Mouse (Mus musculus): Measurements from ENCODE around the gene Cxcl3. TPM values are rescaled to one million over a fixed set of nuclear protein-coding genes. Genes with fewer than 3 reads are reported as not detected.

The Cxcl3 gene
- polyA plus RNA-seq (2011; ENCODE audit: insufficient read depth, insufficient read length, low replicate concordance, missing spikeins) = not detected in 2 replicates

- Histone ChIP-seq H3K4me3 (replicated peaks; ENCODE audit: control insufficient read depth, low read depth, low read length) (peak within 1 kb of the TSS; percentile 20), H3K27ac (ENCODE audit: control insufficient read depth, insufficient read depth, low read depth, low read length, poor library complexity) (no peak within 1 kb of the TSS), H3K4me1 (ENCODE audit: control insufficient read depth, insufficient read depth, low read length) (no peaks in the 10 kb centered on the region; the same call in none of the 2 replicates)
- TF ChIP-seq POLR2A (IDR thresholded peaks at IDR 0.05; ENCODE audit: borderline replicate concordance, control insufficient read depth, low read depth, low read length) (no peak), CTCF (IDR thresholded peaks at IDR 0.05; ENCODE audit: control insufficient read depth, insufficient read depth, low read length) (no peak)
- WGBS = 27% methylated on average over 26 of the region's 26 CpGs
Measured at GRCm38 (mm10) chr5:90785659-90786588, at the start of gene Cxcl3. Cxcl3 (plus strand) TSS chr5:90786103.

DNA sequence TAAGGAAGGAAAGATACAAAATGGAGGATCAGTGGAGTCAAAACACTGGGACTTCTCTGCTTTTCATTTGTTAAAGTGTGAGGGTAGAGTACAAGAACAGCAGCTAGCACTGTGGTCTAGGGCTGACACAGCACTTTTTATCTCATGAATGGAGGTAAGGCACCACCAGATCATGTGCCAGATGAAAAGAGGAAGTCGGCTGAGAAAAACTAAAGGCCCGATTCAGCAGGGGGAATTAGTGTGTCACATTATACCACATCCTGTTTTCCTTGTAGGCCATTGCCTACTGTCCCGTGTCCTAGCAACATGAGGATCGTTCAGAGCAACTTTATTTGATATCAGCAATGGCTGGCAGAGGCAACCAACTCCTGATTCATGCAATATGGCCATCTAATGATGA, 43.9 kb upstream of the Cxcl3 start:
- WGBS = 1% methylated on average over 4 of the region's 4 CpGs

DNA sequence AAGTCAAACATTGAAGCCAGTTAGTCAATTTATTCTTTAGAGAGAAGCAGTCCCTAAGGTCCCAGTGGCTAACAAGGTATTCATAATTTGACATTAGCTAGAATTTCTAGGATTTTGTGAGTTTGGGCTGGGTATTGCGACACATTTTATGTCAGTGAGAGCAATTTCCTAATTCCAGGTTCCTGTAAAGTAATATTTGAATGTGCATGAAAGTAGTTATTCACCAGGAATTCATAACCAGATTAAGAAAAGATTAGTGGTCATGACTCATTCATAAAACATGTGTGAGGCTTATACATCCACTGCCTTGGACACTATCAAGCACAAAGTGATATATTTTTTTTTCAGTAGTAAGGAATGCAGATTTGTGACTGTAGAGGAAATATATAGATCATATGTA, 32.0 kb upstream of the Cxcl3 start:
- Histone ChIP-seq H3K4me1 (ENCODE audit: control insufficient read depth, insufficient read depth, low read length) (no peaks in the 10 kb centered on the region), H3K4me3 (replicated peaks; ENCODE audit: control insufficient read depth, low read depth, low read length) (no peak overlapping the region), H3K27ac (ENCODE audit: control insufficient read depth, insufficient read depth, low read depth, low read length, poor library complexity) (no peak overlapping the region)
- 84% methylated on average over 1 of the region's 1 CpGs for WGBS
- no peak for TF ChIP-seq CTCF (IDR thresholded peaks at IDR 0.05; ENCODE audit: control insufficient read depth, insufficient read depth, low read length)
- no peak for TF ChIP-seq POLR2A (IDR thresholded peaks at IDR 0.05; ENCODE audit: borderline replicate concordance, control insufficient read depth, low read depth, low read length)

More for the DNA sequence above, 43.9 kb upstream of the Cxcl3 start:
- H3K27ac ChIP-seq (ENCODE audit: control insufficient read depth, insufficient read depth, low read depth, low read length, poor library complexity) = no peak overlapping the region
- no peak for TF ChIP-seq POLR2A (IDR thresholded peaks at IDR 0.05; ENCODE audit: borderline replicate concordance, control insufficient read depth, low read depth, low read length)
- no peak for TF ChIP-seq CTCF (IDR thresholded peaks at IDR 0.05; ENCODE audit: control insufficient read depth, insufficient read depth, low read length)
- H3K4me1 ChIP-seq (ENCODE audit: control insufficient read depth, insufficient read depth, low read length) = no peaks in the 10 kb centered on the region
- H3K4me3 ChIP-seq (replicated peaks; ENCODE audit: control insufficient read depth, low read depth, low read length) = no peak overlapping the region

DNA sequence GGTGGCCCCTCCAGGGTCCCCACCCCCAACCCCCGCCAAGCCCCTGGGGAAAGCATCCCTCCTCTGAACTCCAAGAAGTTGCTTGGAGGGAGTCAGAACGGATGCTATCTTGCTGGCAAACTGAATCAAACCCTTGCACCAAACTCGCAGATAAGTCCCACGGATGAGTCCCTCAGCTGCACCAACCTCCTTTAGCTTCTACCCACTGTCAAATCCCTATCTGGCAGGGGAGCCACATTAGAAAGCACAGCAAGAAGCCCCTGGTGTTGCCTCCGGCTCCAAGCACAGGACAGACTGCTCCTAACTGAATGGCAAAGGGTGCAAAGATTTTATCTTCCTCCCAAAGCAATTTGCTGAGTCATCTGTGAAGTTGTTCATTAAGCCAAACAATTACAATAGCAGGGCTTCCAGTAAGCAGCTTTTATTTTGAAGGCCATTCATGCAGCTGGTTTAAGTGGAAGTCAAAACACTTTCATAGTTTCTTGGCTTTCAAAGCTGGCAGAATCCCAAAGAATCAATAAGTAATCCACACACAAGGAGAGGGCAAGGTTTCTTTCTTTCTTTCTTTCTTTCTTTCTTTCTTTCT, 27.8 kb upstream of the Cxcl3 start:
- TF ChIP-seq CTCF (IDR thresholded peaks at IDR 0.05; ENCODE audit: control insufficient read depth, insufficient read depth, low read length) (no peak), POLR2A (IDR thresholded peaks at IDR 0.05; ENCODE audit: borderline replicate concordance, control insufficient read depth, low read depth, low read length) (no peak)
- Histone ChIP-seq H3K27ac (ENCODE audit: control insufficient read depth, insufficient read depth, low read depth, low read length, poor library complexity) (no peak overlapping the region), H3K4me1 (ENCODE audit: control insufficient read depth, insufficient read depth, low read length) (no peaks in the 10 kb centered on the region), H3K4me3 (replicated peaks; ENCODE audit: control insufficient read depth, low read depth, low read length) (no peak overlapping the region)
- WGBS = 36% methylated on average over 5 of the region's 5 CpGs

- TF ChIP-seq POLR2A (IDR thresholded peaks at IDR 0.05; ENCODE audit: borderline replicate concordance, control insufficient read depth, low read depth, low read length) (peak; percentile 23; the same call in 1 of the 2 replicates), CTCF (IDR thresholded peaks at IDR 0.05; ENCODE audit: control insufficient read depth, insufficient read depth, low read length) (no peak)
- no peak within 1 kb of the TSS; the same call in 1 of the 2 replicates for H3K27ac ChIP-seq (ENCODE audit: control insufficient read depth, insufficient read depth, low read depth, low read length, poor library complexity)
- no peaks in the 10 kb centered on the region; the same call in 1 of the 2 replicates for H3K4me1 ChIP-seq (ENCODE audit: control insufficient read depth, insufficient read depth, low read length)
- 15% methylated on average over 32 of the region's 32 CpGs for WGBS
- H3K4me3 ChIP-seq (replicated peaks; ENCODE audit: control insufficient read depth, low read depth, low read length) = no peak within 1 kb of the TSS
Measured at GRCm38 (mm10) chr5:90759077-90760065, 26.5 kb upstream of the Cxcl3 start, which contains the start of gene Cxcl5. Cxcl5 (plus strand) TSS chr5:90759360.

DNA sequence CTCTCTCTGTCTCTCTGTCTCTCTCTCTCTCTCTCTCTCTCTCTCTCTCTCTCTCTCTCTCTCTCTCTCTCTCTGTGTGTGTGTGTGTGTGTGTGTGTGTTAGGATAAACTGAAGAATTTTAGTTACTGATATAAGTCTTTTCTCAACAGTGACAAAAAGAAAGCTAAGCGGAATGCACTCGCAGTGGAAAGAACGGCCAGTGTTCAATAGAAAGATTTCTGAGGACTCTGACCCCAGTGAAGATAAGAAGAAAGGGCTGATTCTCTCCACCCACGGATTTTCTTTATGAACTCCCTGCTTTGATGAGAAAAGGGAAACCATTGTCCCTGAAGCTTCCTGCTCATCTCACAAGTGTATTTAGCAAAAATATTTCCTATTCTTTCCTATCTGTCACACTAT, 25.6 kb upstream of the Cxcl3 start:
- no peaks in the 10 kb centered on the region; the same call in 1 of the 2 replicates for H3K4me1 ChIP-seq (ENCODE audit: control insufficient read depth, insufficient read depth, low read length)
- H3K4me3 ChIP-seq (replicated peaks; ENCODE audit: control insufficient read depth, low read depth, low read length) = no peak overlapping the region
- WGBS = 66% methylated on average over 4 of the region's 4 CpGs
- H3K27ac ChIP-seq (ENCODE audit: control insufficient read depth, insufficient read depth, low read depth, low read length, poor library complexity) = no peak overlapping the region
- TF ChIP-seq CTCF (IDR thresholded peaks at IDR 0.05; ENCODE audit: control insufficient read depth, insufficient read depth, low read length) (no peak), POLR2A (IDR thresholded peaks at IDR 0.05; ENCODE audit: borderline replicate concordance, control insufficient read depth, low read depth, low read length) (no peak)

- TF ChIP-seq CTCF (IDR thresholded peaks at IDR 0.05; ENCODE audit: control insufficient read depth, insufficient read depth, low read length) (no peak), POLR2A (IDR thresholded peaks at IDR 0.05; ENCODE audit: borderline replicate concordance, control insufficient read depth, low read depth, low read length) (no peak)
- no peaks in the 10 kb centered on the region; the same call in 1 of the 2 replicates for H3K4me1 ChIP-seq (ENCODE audit: control insufficient read depth, insufficient read depth, low read length)
- H3K4me3 ChIP-seq (replicated peaks; ENCODE audit: control insufficient read depth, low read depth, low read length) = no peak overlapping the region
- no peak overlapping the region for H3K27ac ChIP-seq (ENCODE audit: control insufficient read depth, insufficient read depth, low read depth, low read length, poor library complexity)
- 54% methylated on average over 2 of the region's 2 CpGs for WGBS
Measured at GRCm38 (mm10) chr5:90760844-90761243, 25.1 kb upstream of the Cxcl3 start.
